Mouse (Mus musculus) adrenal gland, postnatal 36 days (tissue): Measurements from ENCODE around the gene Tent4b. TPM values are rescaled to one million over a fixed set of nuclear protein-coding genes. Genes with fewer than 3 reads are reported as not detected.
A peak's percentile ranks its signal among the peaks of the same experiment; 100 is the strongest.

ENCODE experiments used
- DNase-seq, 2 experiments: peaks; one replicate each; pipeline ENCODE4 v3.0.0; 2021; ENCODE audit warnings: mixed read lengths in 1 of 2
- total RNA-seq, 2 experiments: library from RNA; stranded (reverse); gene quantifications; 2 replicates each; pipeline ENCODE4 v1.2.3; 2021

Gene Tent4b
- total RNA-seq, 2 experiments from 2014 or later: 27.9 to 32.1 TPM

DNA sequence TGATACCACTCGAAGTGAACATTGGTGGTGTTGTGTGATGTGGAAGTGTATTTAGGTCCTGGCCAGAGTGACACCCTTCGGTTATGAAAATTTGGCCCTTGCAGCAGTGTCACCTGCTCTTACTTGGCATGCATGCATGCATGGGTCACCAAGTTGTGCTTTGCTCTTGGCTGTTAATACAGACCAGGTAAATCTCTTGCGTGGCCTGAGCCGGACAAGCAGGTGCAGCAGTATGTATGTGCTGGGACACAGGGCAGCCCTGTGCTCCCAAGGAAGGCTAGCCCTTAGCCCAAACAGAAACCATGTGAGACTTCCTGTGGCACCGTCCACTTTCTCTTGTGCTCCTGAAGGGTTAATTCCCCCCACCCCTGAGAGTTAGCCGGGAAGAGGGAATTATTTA, 28.8 kb downstream of the Tent4b start:
- DNase-seq: no peak

DNA sequence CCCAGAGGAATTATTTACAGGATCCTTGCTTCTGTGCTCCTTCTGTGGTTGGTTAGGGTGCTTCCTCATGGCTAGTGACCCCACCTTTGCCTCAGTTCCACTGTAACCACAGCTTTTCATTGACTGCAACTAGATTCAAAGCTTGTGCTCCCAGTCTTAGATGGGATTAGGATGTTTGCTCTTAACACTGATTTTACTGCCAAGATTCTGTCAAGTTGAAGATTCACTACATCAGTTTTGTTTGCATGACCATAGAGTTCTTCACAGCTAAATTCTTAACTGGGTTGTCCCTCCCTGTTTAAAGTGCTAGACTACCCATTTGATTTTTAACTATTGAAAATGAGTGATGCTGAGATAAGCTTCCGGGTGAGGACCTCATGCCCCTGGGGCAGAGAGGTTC, 29.3 kb downstream of the Tent4b start:
- no peak for DNase-seq

DNA sequence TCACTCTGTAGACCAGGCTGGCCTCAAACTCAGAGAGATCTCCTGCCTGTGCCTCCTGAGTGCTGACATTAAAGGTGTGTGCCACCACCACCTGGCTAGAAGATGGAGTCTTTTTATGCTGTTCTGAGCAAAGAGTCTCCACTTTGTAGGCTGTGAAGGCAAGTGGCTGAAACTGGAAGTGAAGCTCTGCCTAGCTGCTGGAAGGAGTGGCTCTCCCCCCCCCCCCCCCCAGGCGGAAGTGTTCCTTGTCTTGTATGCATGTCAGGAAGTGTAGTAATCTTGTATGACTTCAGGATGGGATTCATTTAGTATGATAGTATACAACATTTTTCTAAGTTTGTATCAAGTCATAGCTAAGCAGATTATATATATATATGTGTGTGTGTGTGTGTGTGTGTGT, 29.8 kb downstream of the Tent4b start:
- DNase-seq: no peak

DNA sequence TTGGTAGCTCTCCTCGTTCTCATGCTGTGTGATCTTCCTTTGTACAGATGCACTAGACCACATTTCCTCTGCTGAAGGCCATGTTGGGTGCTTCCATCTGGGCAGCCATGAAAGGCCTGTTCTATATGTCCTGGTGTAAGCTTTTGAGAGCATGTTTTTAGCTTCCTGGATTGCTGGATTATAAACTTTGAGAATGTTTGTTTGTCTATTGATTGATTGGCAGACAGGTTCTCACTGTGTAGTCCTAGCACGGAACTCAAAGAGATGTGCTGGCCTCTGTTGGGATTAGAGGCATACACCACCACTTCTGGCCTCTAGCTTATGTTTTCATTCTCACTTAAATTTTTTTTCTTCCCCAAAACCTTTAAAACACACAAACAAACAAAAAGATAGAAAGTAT, 37.7 kb downstream of the Tent4b start:
- DNase-seq: no peak

GRCm38 (mm10) chr8:88237606-88238005, 38.6 kb downstream of the Tent4b start:
- DNase-seq: no peak

- no peak for DNase-seq
These were observed 40.3 kb downstream of the Tent4b start for GRCm38 (mm10) chr8:88239277-88239676.

- DNase-seq: no peak
These were observed 42.9 kb downstream of the Tent4b start for GRCm38 (mm10) chr8:88241871-88242270.

- DNase-seq: peak; percentile 56 to 75
These were observed 45.3 kb downstream of the Tent4b start for GRCm38 (mm10) chr8:88244298-88244697.

DNA sequence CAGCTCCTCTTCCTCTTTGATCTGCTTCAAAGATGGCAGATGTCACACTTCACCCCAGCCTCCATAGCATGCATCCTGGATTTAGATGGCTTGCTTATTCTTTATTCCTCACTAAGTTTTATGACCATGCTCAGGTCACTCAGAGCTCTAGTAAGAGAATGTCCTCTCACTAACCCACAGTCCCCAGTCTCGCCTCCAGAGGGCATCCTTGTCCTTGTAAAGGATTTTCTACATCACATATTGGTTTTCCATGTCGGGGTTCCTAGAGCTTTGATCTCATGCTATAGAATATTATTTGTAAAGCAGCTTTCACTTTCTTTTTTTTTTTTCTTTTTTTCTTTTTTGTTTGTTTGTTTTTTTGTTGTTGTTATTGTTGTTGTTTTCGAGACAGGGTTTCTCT, 53.8 kb downstream of the Tent4b start:
- peak; percentile 50 to 57 for DNase-seq

DNA sequence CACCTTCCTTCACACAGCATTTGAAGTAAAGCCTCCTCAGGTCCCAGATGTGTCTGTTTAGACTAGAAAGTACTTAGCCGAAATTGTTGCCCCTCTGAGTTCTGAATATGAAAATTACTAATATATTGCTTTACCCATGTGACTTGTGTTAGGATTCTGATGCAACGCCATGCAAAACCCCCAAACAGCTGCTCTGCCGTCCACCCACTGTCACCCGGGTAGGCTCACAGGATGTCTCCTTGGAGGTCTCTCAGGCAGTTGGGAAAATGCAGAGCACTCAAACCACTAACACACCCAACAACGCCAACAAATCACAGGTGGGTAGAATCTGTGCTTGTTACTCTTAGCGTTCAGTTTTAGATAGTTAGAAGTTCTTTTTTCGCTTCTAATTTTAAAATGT, 55.9 kb downstream of the Tent4b start:
- no peak for DNase-seq

DNA sequence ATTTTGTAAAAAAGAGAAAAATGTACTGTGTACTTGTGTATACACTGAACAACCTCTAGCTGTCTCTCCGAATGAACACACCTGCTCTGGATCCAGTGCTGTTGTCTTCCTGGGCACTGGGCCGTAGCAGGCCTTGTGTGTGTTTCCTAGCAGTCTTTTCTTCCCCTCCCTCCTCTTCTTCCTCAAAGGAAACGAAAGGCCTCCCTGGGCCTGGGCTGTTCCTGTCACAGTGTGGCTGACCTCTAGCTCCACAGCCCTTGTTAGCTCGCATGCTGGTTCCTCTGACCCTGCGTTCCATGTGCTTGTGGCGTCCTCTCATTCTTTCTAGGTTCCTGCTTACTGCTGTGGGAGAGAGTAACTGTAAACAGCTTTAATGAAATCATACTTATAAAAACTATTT, 59.0 kb downstream of the Tent4b start:
- DNase-seq: no peak

DNA sequence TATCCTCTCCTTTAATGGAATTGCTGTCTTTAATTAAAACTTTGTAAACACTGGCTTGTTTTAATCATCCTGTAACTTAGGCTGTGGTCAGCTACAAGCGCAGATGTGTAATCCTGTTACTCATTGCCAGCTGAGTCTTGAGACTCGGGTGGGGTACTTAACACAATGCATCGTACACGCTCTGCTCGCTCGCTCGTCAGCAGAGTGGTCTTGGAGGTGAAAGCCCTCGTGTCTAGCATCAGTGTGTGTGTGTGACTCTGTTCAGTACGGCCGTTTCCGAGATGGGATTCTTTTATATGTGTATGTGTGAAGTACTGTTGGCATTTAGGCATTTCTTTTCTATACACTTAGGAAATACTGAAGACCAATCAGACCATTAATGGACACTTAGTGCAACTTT, 59.5 kb downstream of the Tent4b start:
- DNase-seq: no peak

GRCm38 (mm10) chr8:88260466-88260980, 61.5 kb downstream of the Tent4b start:
- peak; percentile 44 to 48 for DNase-seq

- no peak for DNase-seq
These were observed 64.0 kb downstream of the Tent4b start for GRCm38 (mm10) chr8:88262831-88263635.

DNA sequence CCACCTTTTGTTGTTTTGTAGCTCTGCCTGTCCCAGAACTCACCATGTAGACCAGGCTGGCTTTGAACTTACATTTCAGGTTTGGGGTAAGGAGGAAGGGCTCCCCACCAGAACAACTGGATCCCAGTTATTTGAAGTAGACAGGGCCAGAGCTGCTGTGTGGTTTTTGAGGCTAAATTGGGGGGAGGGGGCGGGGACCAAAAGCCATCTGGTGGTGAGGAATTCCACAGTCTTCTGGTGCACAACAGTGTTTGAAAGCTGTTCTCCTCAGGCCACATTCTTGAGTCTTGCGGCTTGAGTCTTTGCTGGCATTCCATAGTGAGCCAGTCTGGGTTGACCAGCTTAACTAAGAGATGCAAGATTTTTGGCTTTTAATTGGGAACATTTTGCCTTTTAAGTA, 66.5 kb downstream of the Tent4b start:
- no peak for DNase-seq

GRCm38 (mm10) chr8:88266170-88266800, 67.3 kb downstream of the Tent4b start:
- peak; percentile 83 to 87 for DNase-seq

- DNase-seq: no peak
These were observed 67.9 kb downstream of the Tent4b start for GRCm38 (mm10) chr8:88266801-88267403.

GRCm38 (mm10) chr8:88269107-88269875, 70.3 kb downstream of the Tent4b start:
- no peak for DNase-seq

GRCm38 (mm10) chr8:88270086-88270485, 71.1 kb downstream of the Tent4b start:
- DNase-seq: no peak

DNA sequence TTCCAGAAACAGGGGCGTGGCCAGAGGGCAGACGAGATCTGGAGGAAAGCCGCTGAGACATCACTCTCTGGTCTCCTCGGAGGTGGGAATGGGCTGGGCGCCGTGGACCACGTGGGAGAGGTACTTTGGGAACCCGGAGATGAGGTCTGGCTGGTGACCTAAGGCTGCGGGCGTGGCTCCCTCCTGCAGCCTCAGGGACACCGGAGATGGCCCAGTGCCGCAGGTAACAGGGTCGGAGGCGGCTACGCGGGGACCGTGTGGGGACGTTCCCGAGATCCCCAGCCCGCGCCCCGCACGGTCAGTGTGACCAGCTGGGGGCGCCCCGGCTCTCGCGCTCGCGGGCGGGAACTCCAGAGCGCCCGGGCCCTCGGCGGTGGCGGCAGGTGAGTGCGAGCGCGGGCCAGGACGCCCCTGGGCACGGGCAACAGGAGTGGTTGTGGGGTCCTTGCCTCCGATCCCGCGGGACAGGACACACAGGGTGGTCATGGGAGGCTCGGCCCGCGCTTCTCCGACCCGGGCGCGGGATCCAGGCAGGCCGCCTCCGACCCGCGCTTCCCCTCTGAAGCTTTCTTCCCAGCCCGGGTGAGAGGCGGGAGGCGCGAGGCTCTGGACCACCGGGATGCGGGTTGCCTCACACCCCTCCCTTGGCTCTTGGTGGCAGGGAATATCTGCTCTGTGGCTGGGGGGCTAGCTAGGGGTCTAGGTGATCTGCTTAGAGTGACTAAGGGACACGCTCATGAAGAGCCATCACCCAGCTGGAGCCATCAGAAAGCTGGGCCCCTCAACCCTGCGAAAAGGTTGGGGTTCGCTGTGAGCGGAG, 73.4 kb downstream of the Tent4b start, which contains the start of gene Adcy7:
Gene Adcy7, plus strand, starts transcription at position 173 of the 820 bp plus-strand sequence.
- DNase-seq: peak; percentile 73 to 87

GRCm38 (mm10) chr8:88273051-88273430, 74.0 kb downstream of the Tent4b start:
- DNase-seq: no peak
